Mouse (Mus musculus) right cerebral cortex, postnatal 10 days (tissue): Measurements from ENCODE around the gene Sox5.

Experiments used
- DNase-seq, 2 experiments: peaks; one replicate each; pipeline ENCODE4 v3.0.0; 2021; ENCODE audit warnings: low spot score in 2 of 2

Sox5 gene

GRCm38 (mm10) chr6:144485578-144485977 is 296.2 kb downstream of the Sox5 start:
- DNase-seq: no peak

GRCm38 (mm10) chr6:144483166-144483565 is 298.6 kb downstream of the Sox5 start:
- no peak for DNase-seq

DNA sequence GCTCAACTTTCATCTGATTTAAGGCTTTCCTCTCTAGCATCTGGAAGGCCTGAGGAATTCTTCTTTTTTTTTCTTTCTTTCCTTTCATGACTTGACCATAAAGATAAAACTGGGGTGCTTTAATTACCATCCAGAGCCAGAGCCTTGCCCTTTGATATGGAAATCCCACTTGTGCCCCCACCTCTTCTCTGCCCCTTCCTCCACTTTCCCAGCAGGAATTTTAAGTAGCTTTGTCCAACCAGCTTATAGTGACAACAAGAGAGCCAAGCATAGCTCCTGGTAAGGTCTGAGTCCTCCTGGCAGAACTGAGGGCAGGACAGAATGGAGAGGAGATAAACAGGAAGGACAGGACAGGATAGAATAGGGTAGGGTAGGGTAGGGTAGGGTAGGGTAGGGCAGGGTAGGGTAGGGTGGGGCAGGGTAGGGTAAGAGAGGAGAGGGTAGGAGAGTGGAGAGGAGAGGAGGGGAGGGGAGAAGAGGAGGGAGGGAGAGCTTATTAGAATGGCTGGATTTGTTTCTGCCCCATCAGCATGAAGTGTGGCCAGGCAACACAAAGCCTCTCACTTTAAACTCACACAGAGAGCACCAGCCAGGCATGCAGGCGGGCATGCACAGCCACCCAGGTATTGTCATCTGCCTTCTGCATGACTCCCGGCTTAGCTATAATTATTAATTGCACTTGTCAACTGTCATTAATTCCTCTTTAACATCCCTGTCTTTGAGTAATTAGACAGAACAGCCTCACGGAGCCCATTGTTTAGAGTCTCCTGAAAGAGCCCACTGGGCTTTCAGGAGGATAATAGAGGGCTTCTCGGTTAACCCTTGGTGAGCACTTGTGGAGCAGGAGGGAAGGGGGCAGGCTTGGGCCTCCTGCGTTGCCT is 300.9 kb downstream of the Sox5 start:
- DNase-seq: no peak

DNA sequence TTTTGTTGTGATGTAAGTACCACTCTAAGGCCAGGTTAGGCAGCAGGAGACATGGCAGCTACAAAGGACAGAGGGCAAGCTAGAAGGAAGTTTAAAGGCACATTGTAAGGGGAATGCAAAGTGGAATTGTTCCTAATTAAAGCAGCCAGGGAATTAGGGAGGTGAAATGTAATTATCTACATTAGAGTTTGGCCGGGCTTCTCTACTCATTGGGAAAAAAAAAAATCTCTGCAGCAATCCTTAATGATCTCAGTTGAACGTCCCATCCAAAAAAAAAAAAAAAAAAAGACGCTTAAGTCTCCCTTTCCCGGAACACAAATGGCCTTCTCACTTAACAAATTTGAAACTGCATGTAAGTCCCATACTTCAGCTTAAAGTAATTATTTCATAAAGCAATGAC is 301.9 kb downstream of the Sox5 start:
- no peak for DNase-seq

GRCm38 (mm10) chr6:144477287-144478064 is 304.3 kb downstream of the Sox5 start:
- DNase-seq: no peak

- no peak for DNase-seq
Measured at GRCm38 (mm10) chr6:144473437-144473836, 308.3 kb downstream of the Sox5 start.

GRCm38 (mm10) chr6:144472089-144472900 is 309.5 kb downstream of the Sox5 start:
- DNase-seq: no peak

DNA sequence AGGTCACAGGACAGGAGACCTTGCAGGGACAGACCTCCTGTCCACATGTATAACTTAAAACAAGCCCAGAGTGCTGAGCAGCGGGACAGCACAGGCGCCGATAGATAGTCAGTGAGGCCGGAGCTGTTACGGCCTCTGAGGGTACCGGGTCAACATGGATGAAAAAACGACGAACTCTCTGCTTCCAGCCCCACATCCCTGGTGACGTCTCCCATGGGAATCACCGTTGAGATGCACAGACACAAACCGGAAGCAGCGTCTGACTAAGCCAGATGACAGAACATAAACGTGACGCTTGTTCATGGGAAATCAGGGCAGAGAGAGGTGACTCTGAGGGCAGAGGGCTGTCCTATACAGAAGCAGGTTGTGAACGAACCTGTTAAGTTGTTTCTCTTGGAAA is 315.1 kb downstream of the Sox5 start:
- DNase-seq: no peak

DNA sequence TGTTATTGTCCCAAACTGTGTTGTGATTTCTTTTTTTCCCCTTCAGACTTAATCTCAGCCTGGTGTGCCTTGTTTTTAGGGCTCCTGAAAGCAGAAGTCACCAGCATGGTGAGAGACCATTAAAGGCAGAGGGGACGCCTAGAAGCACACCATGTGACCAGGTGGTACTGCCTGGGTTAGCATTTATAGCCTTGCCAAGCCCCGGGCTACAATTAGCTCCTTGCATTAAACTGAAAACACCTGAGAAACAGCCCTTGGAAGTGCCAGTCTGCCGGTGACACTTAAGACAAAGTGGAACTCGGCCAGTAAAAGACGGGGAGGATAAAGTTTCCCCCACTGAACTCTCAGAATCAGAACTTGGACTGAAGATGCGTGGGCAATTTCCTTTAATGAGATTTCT is 318.1 kb downstream of the Sox5 start:
- no peak for DNase-seq

DNA sequence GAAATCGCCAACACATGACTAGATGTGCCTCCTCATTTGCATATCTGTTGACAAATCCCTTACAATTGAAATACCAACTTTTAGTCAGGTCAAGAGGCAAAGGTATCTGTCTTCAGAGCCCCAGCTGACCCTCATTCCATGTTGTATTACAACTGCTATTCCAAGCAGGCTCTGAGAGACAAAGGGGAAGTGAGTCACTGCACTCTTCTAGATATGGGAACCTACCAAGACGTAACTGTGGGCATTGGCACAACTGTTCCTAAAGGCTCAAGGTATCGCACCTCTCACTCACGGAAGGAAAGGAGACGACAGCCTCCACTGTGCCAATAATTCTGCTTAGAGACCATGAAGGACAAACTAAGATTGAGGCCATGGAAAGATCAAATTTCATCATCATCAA is 318.5 kb downstream of the Sox5 start:
- DNase-seq: no peak

DNA sequence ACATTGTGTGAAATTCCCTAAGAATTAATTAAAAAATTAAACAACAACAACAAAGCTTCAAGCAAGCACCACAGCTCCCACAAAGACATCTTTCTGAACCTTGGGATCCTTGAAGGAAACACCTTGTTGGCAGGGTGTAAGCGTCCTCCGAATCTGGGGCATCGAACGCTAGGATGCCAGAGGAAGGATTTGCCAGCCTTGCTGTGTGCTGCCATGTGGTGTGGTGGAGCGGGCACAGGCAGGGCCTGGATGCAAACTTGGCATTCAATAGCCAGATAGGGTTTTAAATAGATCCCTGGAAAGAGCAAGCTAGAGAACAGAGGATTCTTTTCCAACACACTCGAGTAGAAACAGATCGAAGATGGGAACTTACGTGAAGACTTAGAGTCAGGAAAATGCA is 322.3 kb downstream of the Sox5 start:
- DNase-seq: no peak

DNA sequence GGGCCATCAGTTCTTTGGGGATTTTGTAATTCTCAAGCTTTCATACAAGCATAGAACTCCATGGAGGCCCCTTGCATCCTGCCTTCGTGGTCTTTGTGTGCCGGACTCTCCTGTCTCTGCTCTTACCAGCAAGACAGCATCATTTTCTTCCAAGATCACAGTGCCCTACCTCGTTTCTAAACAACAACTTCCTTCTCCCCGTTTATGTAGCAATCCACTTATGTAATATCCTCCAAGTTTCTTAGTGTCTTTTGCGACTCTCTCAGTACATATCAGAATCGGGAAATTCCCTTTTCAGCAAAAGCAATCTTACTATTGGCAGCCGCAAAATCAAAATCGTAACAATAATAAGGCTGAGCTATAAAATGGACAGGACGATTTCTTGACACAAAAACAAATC is 324.3 kb downstream of the Sox5 start:
- no peak for DNase-seq

GRCm38 (mm10) chr6:144454291-144455276 is 327.2 kb downstream of the Sox5 start:
- no peak for DNase-seq

DNA sequence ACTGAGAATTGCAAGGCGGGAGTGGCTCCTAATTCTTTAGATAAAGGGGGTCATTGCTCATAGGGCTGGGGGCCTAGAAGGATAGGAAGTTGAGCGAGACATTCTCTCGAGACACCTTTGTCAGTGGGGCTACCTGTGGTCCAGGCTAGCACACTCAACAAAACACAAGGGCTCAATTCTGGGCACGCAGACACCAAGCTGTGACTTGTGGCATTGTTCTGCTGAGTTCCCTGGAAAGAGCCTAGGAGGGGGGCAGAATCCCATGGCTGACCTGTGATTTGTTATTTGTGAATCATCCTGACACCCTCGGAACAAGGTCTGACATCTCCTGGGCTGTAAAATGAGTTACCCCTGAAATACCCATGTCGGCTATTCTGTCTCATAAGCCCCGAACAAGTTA is 328.2 kb downstream of the Sox5 start:
- no peak for DNase-seq

DNA sequence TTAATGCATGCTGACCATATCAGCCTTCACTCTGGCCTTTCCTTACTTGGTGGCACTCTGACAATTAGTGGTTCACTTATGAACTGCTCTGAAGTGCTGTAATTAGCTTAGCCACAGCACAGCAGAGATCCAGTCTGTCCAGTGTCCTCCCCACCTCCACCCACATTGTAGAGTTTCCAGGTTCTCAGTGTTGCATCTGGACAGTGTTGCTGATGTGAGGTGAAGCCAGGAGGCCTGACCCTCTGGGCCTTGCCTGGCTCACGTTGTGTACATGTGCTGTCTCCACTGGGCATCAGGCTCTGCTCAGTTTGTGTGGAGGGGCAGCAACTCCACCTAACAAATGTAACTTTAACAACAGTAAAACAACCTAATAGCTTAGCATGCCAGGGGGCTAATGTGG is 328.6 kb downstream of the Sox5 start:
- DNase-seq: no peak

DNA sequence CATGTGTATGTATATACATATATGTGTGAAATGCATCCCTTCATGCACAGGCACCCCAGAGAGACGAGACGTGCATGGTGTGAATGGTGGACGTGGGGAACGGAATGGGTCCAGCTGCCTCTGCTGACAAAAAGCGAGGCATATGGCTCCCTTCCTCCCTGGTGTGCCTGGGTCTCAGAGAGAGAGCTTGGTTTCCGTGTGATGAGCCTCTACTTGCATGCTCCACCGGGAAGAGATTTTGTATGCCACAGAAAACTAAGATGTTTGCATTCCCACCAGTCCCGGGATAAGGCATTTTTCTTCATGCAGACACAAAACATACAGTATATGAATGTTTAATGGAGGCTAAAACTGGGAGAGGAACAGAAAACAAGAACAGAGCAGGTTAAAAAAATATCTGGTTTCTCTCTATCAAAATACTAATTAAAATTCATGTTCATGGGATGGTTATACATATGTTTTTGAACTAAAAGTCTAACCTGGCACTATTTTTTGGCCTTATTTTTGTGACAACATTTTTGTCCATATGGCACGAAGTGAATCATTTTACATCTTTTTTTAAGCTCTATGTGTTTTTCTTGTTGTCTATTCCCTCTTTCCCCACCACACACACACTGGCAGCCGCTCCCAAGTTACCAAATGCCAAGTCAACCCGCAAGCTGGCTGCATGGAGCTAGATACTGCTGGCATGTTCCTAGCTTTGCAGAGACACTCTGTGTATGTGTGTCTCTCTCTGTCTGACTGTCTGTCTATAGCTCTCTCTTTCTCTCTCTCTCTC is 329.4 kb downstream of the Sox5 start:
- DNase-seq: peak; percentile 82 to 84

DNA sequence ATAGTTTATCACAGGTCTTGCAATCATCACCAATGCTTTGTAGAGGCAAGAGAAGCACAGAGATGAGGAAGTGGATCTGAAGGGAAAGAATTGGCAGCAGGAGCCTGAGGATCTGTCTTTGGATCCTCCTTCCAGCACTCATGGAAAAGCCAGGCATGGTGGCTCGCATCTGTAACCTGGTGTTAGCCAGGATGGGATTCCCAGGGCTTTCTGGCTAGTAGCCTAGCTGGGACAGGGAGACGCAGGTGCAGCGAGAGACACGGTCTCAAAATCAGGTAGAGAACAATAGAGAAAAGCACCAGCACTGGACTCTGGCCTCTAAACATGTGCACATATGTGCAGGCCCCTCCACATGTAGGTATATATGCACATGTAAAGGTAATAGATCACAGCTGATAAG is 330.1 kb downstream of the Sox5 start:
- no peak for DNase-seq

DNA sequence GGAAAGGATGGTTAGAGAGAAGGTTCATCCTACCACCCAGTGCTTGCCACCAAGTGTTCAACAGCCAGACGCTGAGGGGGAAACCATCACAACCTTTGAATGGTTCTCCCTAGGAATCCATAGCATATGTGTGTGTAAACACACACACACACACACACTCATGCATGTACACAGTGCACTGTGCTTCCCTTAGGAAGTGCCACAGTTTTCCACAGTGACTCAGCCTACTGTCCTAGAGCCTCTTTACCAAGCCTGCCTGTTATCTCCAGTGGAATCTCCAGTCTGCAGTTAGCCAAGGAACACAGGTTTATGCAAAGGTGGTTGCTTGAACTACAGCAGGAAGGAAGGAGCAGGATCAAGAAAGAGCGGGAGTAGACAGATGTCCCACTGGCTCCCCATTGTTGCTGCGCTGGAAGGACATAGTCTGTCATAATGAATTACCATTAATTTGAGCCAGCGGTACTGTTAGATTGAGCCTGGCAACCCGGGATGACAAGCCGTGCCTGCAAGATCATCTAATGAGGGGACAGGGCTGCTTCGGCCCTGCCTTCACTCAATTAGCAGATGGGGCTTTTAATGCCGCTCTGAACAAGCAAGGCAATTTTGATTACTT is 335.9 kb downstream of the Sox5 start:
- DNase-seq: no peak

DNA sequence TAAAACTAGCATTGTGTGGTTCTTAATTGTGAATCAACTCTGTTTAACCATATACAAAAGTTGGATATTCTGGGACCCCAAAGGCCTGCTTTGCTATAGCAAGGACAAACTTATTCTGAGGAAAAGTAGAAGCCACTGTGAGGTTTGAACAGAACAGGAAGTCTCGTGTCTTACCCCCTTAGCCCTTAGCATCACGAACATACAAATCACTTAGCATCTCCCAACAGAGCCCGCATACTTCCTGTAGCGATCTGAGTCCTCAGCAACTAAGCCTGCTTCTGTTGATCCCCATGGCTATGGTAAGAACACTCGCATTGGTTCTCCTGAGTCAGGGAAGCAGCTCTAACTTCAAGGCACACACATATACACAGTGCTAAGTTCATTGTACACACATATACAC is 337.4 kb downstream of the Sox5 start:
- no peak for DNase-seq

DNA sequence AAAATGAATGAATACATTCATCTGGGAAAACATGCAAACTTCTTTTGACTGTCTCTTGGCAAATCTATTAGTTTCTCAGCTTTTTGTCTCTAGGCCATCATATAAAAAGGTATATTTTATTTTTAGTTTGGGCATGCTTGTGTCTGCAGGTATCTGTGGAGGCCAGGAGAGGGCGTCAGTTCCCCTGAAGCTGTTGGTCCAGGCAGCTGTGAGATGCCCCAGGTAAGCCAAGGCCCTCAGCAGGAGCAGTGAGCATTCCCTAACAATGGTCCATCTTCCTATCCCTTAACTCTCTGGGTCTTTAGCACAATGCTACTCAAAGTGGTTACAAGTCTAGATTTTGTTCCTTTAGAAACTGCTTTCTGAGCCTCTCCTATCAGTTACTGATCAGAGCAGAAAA is 338.1 kb downstream of the Sox5 start:
- DNase-seq: no peak
